Mouse (Mus musculus): ENCODE results near the gene Grtp1.

DNA sequence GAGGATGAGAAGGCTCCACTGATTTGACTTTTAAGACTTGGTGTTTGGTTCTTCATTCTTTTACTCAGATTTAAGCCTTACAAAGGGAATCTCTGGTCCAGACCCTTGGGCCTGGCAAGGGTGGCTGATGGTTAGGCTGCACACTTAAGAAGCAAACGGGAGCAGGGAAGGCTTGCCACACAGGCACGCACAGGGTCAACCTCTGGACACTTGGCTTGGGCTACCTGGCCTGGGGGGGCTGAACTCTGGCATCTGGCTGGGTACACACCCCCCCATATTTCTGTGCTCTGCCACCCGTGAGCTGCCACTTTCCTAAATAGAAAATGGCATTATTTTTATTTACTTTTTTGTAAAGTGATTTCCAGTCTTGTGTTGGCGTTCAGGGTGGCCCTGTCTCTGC, 25.6 kb downstream of the Grtp1 start:
- TF ChIP-seq CTCF (IDR thresholded peaks at IDR 0.05; ENCODE audit: borderline replicate concordance, control insufficient read depth, extremely low read depth, insufficient read depth, low read length, poor library complexity) (no peak), POLR2A (IDR thresholded peaks at IDR 0.05; ENCODE audit: control insufficient read depth, extremely low read depth, insufficient read depth, low read length, poor library complexity) (no peak)
